Mouse (Mus musculus) skeletal muscle tissue, postnatal 0 days (tissue): Measurements from ENCODE around the gene Col6a2. TPM values are rescaled to one million over a fixed set of nuclear protein-coding genes. Genes with fewer than 3 reads are reported as not detected.

Source experiments
- polyA plus RNA-seq: library from polyadenylated mRNA; unstranded; fragments of >200 nt; fragmentation: Nextera tagmentation; extraction: Ambion mirVana; gene quantifications from 2 replicates; pipeline ENCODE4 v1.2.1, GENCODE M21; 2015

Gene Col6a2
- polyA plus RNA-seq = 237 and 284 TPM in 2 replicates

DNA sequence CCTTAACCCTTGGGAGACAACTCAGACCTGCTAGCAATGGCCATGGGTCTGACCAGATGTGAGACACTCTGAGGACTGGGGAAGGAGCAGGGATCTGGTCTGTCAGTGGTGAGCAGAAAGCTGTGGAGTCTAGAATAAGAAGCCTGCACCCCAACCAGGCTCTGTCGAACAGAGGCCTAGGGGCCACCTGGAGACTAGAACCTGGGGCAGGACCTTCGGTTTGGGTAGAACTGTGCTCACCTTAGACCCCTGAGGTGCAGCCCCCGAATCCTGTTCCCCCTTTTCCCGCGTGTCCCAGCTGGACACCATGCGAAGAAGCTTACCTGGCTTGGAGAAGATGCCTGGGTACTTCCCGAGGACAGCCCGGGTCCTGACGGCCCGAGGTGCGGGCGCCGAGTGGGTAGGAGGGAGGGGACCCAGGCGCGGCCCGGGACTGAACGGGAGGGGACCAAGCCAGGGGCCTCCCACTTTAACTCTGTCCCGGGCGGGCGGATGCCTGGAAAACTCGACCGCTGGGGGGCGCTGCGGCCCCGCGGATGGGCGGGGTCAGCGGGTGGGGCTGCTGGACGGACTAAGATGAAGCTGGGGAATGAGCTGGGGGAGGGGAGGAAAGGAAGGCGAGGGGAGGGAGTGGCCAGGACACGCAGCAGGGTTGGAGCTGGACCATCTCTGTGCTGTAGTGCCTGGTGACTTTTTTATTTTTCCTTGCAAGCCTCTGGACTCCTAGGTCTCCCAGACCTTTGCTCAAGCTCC lies at the start of gene Col6a2:
Gene Col6a2, minus strand, starts transcription at position 703 of the 753 bp plus-strand sequence.

GRCm38 (mm10) chr10:76575374-76575773 lies 48.1 kb downstream of the Col6a2 start, which contains the start of gene Ftcd:
Gene Ftcd (plus strand): TSS chr10:76575648.

DNA sequence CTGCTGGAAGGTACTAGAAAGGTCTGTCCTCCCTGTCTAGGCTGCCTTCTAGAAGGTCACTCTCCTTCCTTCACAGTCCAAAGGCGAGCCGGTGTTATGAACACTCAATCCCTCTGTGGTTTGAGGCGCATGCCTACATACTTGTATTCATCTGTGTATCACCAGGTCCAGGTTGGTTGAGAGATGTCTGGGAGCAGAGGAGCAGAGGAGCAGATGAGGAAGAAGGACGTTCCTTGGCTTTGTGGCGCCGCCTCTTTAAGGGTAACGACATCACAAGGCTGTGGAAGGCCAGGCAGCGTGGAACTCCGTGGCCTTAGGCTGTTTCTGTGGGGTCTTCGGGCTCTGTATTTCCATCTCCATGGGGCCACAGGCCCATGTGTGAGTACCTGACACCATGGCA lies 61.5 kb downstream of the Col6a2 start, which contains the start of gene Spatc1l:
Gene Spatc1l, plus strand, starts transcription at position 301 of the 400 bp plus-strand sequence.

Other genes starting within 250 kb of the Col6a2 start
- gene AC141477.1, start 183.2 kb downstream of the Col6a2 start, polyA plus RNA-seq = not detected in 2 replicates
- 22.6 and 28.7 TPM in 2 replicates for gene Pcnt, start 180.8 kb downstream of the Col6a2 start, polyA plus RNA-seq
- gene 2610028H24Rik, start 174.5 kb downstream of the Col6a2 start, polyA plus RNA-seq = 1.0 and 1.1 TPM in 2 replicates
- 49.5 and 50.8 TPM in 2 replicates for gene Mcm3ap, start 154.7 kb downstream of the Col6a2 start, polyA plus RNA-seq
- 5.8 and 5.9 TPM in 2 replicates for gene Ybey, start 154.5 kb downstream of the Col6a2 start, polyA plus RNA-seq
- 2.2 and 5.8 TPM in 2 replicates for gene Lss, start 92.0 kb downstream of the Col6a2 start, polyA plus RNA-seq
- gene Spatc1l, start 61.4 kb downstream of the Col6a2 start, polyA plus RNA-seq = not detected in 2 replicates
- gene Ftcd, start 48.0 kb downstream of the Col6a2 start, polyA plus RNA-seq = 0.12 and 0.32 TPM in 2 replicates
- gene Col6a1, start 102.5 kb upstream of the Col6a2 start, polyA plus RNA-seq = 317 and 333 TPM in 2 replicates